Mouse (Mus musculus): ENCODE measurements around the gene Klrb1. TPM values are rescaled to one million over a fixed set of nuclear protein-coding genes. Genes with fewer than 3 reads are reported as not detected.
"Not testable (repeated sequence)": the region's sequence is repeated elsewhere in the genome, so short reads cannot be mapped to it uniquely, and the experiment has no call there.

Klrb1 gene
- not detected for total RNA-seq (2021)
- long read RNA-seq, experiment 1 = 0 reads
- long read RNA-seq, experiment 2 = 0 reads

DNA sequence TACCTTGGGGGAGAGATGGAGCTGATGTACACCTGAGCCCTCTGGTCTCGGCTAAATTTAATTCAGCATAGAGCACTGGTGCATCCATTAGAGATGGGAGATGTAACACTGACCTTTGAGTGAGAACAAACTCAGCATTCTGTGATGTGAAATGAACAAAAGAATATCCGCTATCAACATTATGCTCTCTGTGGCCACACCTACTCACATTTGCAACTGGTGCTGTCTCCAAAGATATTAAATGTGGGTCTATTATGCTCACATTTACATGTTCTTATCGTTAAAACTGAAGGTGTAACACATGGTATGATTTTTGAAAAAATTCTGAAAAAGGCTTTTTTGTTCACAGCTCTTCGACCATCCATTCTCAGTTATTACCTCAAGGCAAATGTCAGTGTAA lies at the start of gene Klrb1:
TSS of gene Klrb1 (minus strand) at position 101 of the 400 bp plus-strand sequence.
- DNase-seq = no peak

DNA sequence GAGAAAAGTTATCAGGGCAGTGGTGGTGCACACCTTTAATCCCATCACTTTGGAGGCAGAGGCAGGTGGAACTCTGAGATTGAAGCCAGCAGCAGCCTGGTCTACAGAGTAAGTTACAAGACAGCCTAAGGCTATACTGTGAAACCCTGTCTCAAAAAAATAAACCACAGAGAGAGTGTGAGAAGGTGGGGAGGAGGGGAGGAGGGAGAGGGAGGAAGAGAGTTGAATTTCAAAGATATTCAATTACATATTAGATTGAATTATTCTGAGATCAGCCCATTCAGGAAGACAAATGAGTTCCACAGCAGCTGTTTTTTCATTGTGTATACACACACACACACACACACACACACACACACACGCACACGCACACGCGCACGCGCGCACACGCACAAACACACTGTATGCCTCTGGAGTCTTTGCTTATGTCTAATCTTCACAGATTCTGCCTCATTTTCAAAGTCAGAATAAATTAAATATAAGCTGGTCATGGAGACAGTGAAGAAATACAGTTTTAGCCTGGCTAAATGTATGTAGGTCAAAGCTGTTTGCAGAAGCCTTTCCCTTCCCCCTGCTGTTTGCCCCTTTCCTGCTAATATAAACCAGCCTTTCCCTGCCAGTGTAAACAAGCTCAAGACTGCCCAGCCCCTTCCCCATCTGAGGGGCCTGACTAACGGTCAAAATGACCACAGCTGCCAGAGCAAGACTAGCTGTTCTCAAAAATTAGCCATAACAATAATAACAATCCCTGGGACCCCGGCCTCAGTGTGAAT lies 46.8 kb upstream of the Klrb1 start:
- DNase-seq = no peak

DNA sequence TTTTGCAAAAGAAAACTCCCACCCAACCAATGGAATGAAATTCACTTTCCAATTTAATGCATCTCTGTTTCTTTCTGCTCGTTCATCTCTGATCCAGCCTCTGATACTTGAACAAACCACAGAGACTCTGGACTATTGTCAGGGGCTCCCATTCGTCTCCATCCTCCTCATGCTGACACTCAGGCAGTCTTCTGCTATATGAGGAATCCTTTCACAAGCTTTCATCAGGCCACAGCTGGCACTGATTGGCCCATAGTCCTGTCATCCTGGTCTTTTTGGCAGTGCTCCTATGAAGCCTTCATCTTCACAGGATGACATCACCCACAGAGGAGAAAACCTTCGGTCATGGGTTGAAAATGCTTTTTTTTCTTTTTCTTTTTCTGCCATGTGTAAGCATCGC lies 45.2 kb upstream of the Klrb1 start:
- no peak for DNase-seq

GRCm38 (mm10) chr6:128766486-128767254 lies 43.8 kb upstream of the Klrb1 start:
- peak; percentile 23 for DNase-seq

- DNase-seq = no peak
These were observed 42.4 kb upstream of the Klrb1 start for GRCm38 (mm10) chr6:128765211-128765610.

DNA sequence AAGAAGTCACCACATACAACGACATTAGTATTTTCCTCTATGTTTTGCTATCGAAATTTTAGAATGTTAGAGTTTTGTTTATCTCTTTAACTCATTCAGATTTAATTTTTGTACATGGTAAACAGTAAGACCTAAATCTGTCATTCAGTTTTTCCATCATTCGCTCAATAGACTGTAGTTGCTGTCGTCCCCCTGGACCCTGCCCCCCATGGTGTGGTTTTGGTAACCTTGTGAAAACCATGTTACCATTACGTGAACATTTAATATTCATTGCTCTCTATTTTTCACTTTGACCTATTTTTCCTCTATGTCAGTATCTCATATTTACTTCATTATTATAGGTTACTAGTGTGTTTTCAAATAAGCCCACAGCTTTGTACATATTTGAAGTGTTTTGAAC lies 41.7 kb upstream of the Klrb1 start:
- DNase-seq = no peak

DNA sequence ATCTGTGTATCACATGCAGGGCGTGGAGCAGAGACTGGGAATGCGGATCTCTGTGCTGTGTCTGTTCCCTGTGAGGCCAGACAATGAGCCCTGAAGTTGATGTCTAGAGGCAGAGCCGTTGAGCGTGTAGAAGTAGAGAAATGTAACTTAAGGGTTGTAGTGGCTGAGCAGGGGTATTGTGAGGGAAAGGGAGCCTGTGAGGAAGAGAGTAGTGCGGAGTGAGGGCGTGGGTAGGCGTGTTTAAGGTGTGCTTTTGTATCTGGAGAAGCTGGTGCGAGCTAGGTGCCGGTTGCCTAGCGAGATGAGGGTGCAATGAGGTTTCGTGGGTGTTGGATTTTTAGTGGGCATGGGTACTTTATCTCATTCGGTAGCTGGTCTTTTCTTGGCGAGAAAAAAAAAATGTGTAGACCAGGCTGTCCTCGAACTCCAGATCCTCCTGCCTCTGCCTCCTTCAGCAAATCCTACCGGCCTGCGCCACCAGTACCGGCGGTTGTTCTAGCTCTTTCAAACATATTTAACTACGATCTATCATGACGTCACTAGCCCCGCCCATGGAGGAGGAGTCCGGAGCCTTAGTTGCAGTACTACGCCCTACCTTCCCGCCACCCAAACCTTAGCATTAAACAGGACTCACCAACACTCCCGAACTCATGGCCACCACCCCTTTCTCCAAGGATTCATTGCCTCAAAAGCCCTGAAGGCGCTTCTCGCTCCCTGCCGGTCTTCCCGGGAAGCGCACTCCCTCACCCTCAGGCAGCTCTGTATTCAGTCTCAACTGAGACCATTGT lies 41.1 kb upstream of the Klrb1 start:
- DNase-seq = peak; percentile 78

GRCm38 (mm10) chr6:128762892-128763670 lies 40.2 kb upstream of the Klrb1 start:
- not testable (repeated sequence) for DNase-seq

- DNase-seq = no peak
These were observed 38.3 kb upstream of the Klrb1 start for GRCm38 (mm10) chr6:128761144-128761540.

DNA sequence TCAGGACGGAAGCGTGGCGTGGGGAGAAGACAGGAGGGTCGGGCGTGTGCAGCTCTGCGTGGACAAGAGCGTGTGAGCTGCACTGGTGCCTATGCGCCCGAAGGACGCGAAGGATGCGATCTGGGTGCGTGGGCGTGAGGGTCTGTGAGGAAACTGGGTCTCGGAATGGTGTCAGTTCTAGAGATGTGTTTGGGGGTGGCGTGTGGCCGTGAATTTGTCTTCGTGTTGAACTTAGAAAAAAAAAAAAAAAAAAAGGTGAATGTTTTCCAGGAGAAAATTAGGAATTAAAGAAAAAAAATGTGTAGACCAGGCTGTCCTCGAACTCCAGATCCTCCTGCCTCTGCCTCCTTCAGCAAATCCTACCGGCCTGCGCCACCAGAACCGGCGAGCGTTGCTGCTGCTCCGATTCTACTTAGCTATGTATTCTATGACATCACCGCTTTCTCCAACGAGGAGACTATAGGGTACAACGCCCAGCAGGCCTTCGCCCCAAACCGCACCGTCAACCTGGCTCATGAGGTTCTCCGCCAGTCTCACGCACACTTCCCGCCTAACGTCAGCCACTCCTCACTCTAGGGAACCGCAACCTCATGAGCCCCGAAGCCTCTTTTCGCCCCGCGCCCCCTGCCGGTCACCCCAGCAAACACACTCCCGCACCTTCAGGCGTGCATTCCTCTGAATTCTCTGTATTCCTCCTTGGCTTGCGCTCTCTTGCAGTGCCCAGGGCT lies 37.7 kb upstream of the Klrb1 start:
- DNase-seq = peak; percentile 72

DNA sequence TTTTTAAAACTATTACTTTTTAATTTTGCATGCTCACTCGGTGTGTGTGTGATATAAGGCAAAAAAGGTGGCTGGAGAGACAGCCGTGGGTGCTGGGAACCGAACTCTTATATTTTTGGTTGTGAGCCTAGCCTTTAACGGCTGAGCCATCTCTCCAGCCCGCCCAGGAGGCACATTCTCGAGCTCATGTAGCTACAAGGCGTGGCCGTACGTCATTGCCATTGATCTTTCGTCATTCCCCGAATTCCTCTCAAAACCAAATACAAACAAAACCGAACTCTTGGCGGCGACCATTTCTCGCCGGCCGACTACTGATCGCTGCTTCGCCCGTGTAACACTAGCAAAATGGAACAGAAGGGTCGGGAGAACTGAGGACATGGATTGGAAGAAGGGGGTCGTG lies 37.2 kb upstream of the Klrb1 start:
- peak; percentile 89 for DNase-seq

- no peak for DNase-seq
These were observed 36.5 kb upstream of the Klrb1 start for GRCm38 (mm10) chr6:128759221-128759950.

- not testable (repeated sequence) for DNase-seq
These were observed 32.5 kb upstream of the Klrb1 start for GRCm38 (mm10) chr6:128755402-128755763.

DNA sequence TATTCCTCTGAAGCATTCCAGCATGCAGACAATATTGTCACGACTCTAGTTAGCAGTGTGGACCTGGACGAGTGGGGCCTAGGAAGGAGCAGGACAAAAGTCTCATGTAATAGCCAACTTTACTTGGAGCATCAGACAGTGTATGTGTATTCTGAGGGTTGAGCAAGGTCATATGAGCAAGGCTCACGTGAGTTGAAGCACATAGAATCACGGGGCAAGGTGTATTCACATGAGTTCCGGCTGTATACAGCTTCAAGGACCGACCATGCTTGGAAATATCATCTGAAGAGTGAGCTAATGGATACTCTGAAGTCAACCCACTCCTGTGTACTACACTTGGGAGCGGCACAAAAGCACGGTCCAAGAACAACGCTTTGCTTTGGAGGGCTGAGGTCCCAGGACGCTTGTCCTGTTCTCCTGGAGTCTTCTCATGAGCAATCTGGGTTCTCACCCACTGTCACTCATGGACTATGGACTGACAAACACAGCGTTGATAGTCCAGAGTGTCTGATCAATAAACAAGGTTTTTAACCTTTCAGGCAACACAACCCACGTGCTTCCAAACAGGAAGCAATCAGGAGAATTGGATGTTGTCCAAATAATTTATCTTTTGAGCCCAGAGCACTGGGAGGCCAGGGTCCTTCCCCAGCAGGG lies 32.0 kb upstream of the Klrb1 start:
- DNase-seq = not testable (repeated sequence)

- not testable (repeated sequence) for DNase-seq
These were observed 31.4 kb upstream of the Klrb1 start for GRCm38 (mm10) chr6:128754265-128754664.

DNA sequence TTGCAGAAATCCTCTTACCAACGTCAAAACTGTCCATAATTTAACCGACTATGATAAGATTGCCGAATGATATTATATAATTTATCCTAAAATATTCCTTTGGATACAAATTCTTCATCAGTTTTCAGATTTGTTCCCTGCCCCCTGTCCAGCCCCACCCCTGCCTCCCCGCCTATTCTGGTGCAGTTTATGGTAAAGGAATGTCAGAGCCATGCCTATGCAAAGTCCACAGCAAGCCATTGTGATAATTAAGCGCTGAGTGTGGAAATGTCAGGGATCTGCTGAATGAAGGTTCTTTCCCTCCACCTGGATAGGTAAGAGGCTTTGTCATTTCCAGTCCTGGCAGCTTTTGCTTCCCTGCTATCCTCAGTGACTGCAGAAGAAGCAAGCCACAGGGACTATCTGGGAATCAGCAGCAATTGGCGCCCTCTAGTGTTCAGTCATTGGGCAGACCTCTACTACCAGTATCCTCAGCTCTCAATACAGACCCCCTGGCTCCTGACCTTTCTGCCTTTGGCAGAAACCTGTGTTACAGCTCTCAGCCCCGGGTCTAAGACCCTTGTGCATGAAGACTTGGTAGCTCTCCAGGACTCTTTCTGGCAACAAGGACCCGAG lies 30.9 kb upstream of the Klrb1 start:
- peak; percentile 72 for DNase-seq

DNA sequence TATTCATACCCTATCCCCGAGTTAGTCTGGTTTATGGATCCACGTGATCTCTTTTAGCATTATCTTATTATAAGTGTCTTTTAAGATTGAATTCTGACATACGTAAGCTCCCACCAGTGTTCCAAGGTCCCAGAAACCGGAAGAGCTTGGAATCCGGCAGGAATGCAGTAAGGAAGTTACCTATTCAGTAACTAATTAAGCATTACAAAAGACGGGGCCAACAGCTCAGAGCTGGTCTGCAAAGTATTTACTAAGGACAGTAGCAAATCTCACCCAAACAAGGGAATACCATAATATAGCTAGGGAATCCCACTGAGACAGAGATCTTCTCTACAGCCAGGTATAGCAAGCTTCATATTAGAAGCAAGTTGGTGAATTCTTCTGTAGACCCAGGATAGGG lies 24.1 kb upstream of the Klrb1 start:
- DNase-seq = not testable (repeated sequence)

- no peak for DNase-seq
These were observed 14.6 kb upstream of the Klrb1 start for GRCm38 (mm10) chr6:128737445-128737844.

- DNase-seq = peak; percentile 18
These were observed 13.2 kb upstream of the Klrb1 start for GRCm38 (mm10) chr6:128736100-128736499.
